Mouse (Mus musculus) heart, embryonic 14.5 days (tissue): ENCODE data around the gene Wbp1l. TPM values are rescaled to one million over a fixed set of nuclear protein-coding genes. Genes with fewer than 3 reads are reported as not detected.

Experiments
- ATAC-seq: fragments of 200-750 bp; cut with Nextera tagmentation; 2 replicates; pipeline ENCODE4 v1.8.0; 2017; ENCODE audit warnings: low read depth, moderate TSS enrichment; ENCODE audit not compliant: insufficient number of reproducible peaks, insufficient read depth, low FRiP score
- H3K27ac ChIP-seq, 2 experiments: fragments of 200-500 bp in 1 of 2; fragments of 300-500 bp in 1 of 2; sonication (generic) in 1 of 2; replicated peaks in 1 of 2; 2 replicates each; pipeline ENCODE4 v1.5.1; 2012 to 2014; ENCODE audit warnings: low read depth in 2 of 2, low read length in 2 of 2, control low read depth in 1 of 2, mild to moderate bottlenecking in 1 of 2, mixed read lengths in 1 of 2; ENCODE audit not compliant: control insufficient read depth in 1 of 2, insufficient read depth in 1 of 2
- H3K27me3 ChIP-seq: fragments of 300-500 bp; sonication (generic); 2 replicates; pipeline ENCODE4 v1.6.1; 2014; ENCODE audit warnings: mild to moderate bottlenecking, low read length, control low read depth; ENCODE audit not compliant: control insufficient read depth, insufficient read depth
- H3K36me3 ChIP-seq: fragments of 300-500 bp; sonication (generic); 2 replicates; pipeline ENCODE4 v1.6.1; 2014; ENCODE audit warnings: mild to moderate bottlenecking, control low read depth, low read length, mixed read lengths; ENCODE audit not compliant: control insufficient read depth, insufficient read depth
- H3K4me1 ChIP-seq, 2 experiments: fragments of 200-500 bp in 1 of 2; fragments of 300-500 bp in 1 of 2; sonication (generic) in 1 of 2; 2 replicates each; pipeline ENCODE4 v1.6.1; 2012 to 2014; ENCODE audit warnings: low read length in 2 of 2, control low read depth in 1 of 2, mixed read lengths in 1 of 2; ENCODE audit not compliant: control insufficient read depth in 2 of 2, insufficient read depth in 2 of 2
- H3K4me2 ChIP-seq: fragments of 300-500 bp; sonication (generic); 2 replicates; pipeline ENCODE4 v1.6.1; 2014; ENCODE audit warnings: mild to moderate bottlenecking, low read length
- H3K4me3 ChIP-seq, 2 experiments: fragments of 200-500 bp in 1 of 2; fragments of 300-500 bp in 1 of 2; sonication (generic) in 1 of 2; 2 replicates each; pipeline ENCODE4 v1.5.1; 2012 to 2014; ENCODE audit warnings: low read length in 2 of 2, mild to moderate bottlenecking in 2 of 2, control low read depth in 1 of 2, low read depth in 1 of 2, moderate library complexity in 1 of 2; ENCODE audit not compliant: control insufficient read depth in 1 of 2, insufficient read depth in 1 of 2
- H3K9ac ChIP-seq: fragments of 300-500 bp; sonication (generic); 2 replicates; pipeline ENCODE4 v1.6.1; 2014; ENCODE audit warnings: mild to moderate bottlenecking, low read length
- H3K9me3 ChIP-seq: fragments of 300-500 bp; sonication (generic); 2 replicates; pipeline ENCODE4 v1.6.1; 2016; ENCODE audit warnings: low read length, control low read depth; ENCODE audit not compliant: control insufficient read depth
- WGBS: fragments of 180-500 bp; shearing (Covaris S2); extraction: QIAGEN DNeasy Blood & Tissue Kit; methylation state at CpG from one replicate; pipeline ENCODE4 v1.1.7; 2014; 5-methylcytosine and 5-hydroxymethylcytosine counted together
- polyA plus RNA-seq: library from polyadenylated mRNA; unstranded; fragments of >200 nt; fragmentation: Nextera tagmentation; extraction: Ambion mirVana; gene quantifications from 2 replicates; pipeline ENCODE4 v1.2.1, GENCODE M21; 2014

Gene Wbp1l
- 48.8 and 49.3 TPM in 2 replicates for polyA plus RNA-seq

DNA sequence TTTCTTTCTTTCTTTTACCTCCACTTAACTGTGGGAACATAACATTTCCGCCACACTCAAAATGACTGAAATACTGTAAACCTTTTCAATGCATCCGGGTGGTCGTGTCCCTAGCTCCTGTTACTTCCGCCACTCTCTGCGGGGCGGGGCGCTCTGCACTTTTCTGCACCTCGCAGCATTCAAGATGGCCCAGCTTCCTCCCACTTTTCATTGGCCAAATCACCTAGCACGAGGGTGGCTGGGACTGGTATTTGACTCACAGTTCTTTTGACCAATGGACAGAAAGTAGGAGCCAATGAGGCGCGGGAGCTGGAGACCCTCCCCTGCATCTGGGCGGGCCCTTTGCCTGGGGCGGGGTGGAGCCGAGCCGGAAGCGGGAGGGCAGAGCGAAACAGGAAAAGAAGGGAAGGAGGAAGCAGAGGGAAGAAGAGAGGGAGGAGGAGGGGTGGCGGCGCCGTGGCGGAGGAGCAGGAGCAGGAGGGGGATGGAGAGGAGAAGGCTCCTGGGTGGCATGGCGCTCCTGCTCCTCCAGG, at the start of gene Wbp1l:
Gene Wbp1l (plus strand): TSS at position 365 of the 533 bp plus-strand sequence.
- WGBS, result under 1% methylated on average over 22 of the region's 22 CpGs
- H3K36me3 ChIP-seq, result peaks cover 18% of the 10 kb centered on the region
- ATAC-seq, result peak; percentile 100
- peak within 1 kb of the TSS; percentile 93 for H3K4me2 ChIP-seq
- H3K4me1 ChIP-seq, result peaks cover 3 to 20% of the 10 kb centered on the region in 2 experiments; a peak in 3 of 4 replicates
- H3K27ac ChIP-seq, result peak within 1 kb of the TSS; percentile 54 to 61
- H3K9ac ChIP-seq, result peak within 1 kb of the TSS; percentile 91
- no peaks in the 10 kb centered on the region for H3K27me3 ChIP-seq
- peak within 1 kb of the TSS; percentile 98 to 99 for H3K4me3 ChIP-seq
- H3K9me3 ChIP-seq, result no peaks in the 10 kb centered on the region

DNA sequence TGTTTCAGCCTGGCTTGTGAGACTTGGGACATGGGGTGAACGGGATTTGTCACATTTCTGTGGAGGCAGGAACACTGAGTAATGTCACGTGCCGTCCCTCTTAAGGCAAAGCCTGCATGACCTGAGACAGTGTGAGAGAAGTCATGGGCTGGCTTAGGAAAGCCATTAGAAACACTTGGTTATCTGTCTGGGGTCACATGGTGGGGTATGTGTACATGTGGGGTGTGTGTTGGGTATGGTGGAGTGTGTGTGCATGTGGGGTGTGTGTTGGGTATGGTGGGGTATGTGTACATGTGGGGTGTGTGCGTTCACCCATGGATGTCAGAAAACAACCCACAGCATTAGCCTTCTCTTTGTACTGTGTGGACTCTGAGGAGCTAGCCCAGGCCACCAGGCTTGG, 48.5 kb upstream of the Wbp1l start:
- H3K4me2 ChIP-seq, result no peak overlapping the region
- no peak overlapping the region for H3K4me3 ChIP-seq
- peaks cover 41% of the 10 kb centered on the region for H3K36me3 ChIP-seq
- 84% methylated on average over 4 of the region's 4 CpGs for WGBS
- no peaks in the 10 kb centered on the region for H3K9me3 ChIP-seq
- no peak overlapping the region for H3K9ac ChIP-seq
- H3K27ac ChIP-seq, result no peak overlapping the region
- ATAC-seq, result no peak
- no peaks in the 10 kb centered on the region for H3K27me3 ChIP-seq
- H3K4me1 ChIP-seq, result peaks cover 5 to 6% of the 10 kb centered on the region in 2 experiments; a peak in 2 of 4 replicates

DNA sequence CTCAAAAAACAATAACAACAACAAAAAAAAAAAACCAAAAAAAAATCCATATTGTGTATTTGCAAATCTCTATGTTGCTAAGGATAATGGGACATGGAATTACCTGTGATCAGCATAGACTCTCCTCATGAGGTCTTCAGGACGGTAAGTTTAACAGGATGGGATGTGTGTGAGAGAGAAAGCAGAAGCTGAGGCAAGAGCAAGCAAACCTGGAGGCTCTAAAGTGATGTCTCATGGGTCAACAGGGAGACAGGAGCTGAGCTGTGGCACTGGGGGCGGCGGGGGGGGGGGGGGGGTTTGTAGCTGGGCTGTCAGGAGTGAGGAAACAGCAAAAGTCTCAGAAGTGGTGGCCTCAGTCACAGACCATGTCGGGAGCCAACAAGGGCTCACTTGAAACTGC, 46.4 kb upstream of the Wbp1l start:
- H3K4me2 ChIP-seq, result no peak overlapping the region
- no peaks in the 10 kb centered on the region for H3K27me3 ChIP-seq
- H3K4me1 ChIP-seq, result peaks cover 5 to 6% of the 10 kb centered on the region in 2 experiments; a peak in 2 of 4 replicates
- H3K36me3 ChIP-seq, result peaks cover 61% of the 10 kb centered on the region
- WGBS, result 75% methylated on average over 3 of the region's 4 CpGs
- ATAC-seq, result no peak
- H3K9me3 ChIP-seq, result no peaks in the 10 kb centered on the region
- H3K9ac ChIP-seq, result no peak overlapping the region
- no peak overlapping the region for H3K4me3 ChIP-seq
- no peak overlapping the region for H3K27ac ChIP-seq

DNA sequence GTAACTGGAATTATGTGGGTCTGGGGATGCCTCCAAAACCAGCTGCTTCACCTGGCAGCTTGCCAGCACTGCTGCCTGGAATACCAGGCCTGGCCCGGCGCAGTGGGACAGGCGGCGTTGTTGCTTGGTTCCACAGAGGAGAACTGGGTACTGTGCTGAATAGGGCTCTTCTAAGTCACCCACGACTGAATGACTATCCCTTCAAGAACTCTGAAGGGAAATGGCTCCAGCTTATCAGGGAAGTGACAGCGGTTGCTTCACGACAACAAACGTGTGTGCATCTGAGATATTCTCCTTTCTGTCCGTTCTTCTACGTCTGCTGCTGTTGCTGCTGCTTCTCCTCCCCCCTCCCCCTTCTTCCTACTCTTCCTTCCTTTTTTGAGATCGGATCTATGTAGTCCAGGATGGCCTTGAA, 45.3 kb upstream of the Wbp1l start:
- H3K9ac ChIP-seq, result no peak overlapping the region
- peaks cover 5 to 6% of the 10 kb centered on the region in 2 experiments; a peak in 2 of 4 replicates for H3K4me1 ChIP-seq
- 26% methylated on average over 11 of the region's 11 CpGs for WGBS
- no peak overlapping the region for H3K27ac ChIP-seq
- ATAC-seq, result no peak
- peaks cover 63% of the 10 kb centered on the region for H3K36me3 ChIP-seq
- no peaks in the 10 kb centered on the region for H3K27me3 ChIP-seq
- no peak overlapping the region for H3K4me2 ChIP-seq
- no peak overlapping the region for H3K4me3 ChIP-seq
- H3K9me3 ChIP-seq, result no peaks in the 10 kb centered on the region

DNA sequence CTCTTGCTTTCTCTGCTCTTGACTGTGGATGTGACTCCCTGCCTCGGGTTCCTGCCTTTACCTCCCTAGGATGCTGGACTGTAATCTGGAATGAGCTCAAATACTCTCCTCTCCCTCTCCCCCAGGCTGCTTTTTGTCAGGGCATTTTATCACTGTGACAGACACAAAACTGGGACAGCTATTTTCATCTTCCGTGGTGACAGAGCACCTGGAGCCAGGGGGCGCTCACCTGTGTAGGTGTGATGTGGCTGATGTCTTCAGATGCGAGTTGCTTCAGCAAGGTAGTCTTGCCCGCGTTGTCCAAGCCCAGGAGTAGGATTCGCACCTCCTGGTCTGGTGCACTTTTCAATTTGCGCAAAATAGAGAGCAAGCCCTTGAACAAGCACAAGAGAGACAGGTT, 40.9 kb upstream of the Wbp1l start:
- Histone ChIP-seq H3K27ac (no peak overlapping the region), H3K4me2 (no peak overlapping the region), H3K4me1 (peaks cover 10 to 15% of the 10 kb centered on the region in 2 experiments), H3K27me3 (no peaks in the 10 kb centered on the region), H3K36me3 (peaks cover 38% of the 10 kb centered on the region), H3K9ac (no peak overlapping the region), H3K9me3 (no peaks in the 10 kb centered on the region), H3K4me3 (no peak overlapping the region)
- no peak for ATAC-seq
- 76% methylated on average over 8 of the region's 8 CpGs for WGBS

DNA sequence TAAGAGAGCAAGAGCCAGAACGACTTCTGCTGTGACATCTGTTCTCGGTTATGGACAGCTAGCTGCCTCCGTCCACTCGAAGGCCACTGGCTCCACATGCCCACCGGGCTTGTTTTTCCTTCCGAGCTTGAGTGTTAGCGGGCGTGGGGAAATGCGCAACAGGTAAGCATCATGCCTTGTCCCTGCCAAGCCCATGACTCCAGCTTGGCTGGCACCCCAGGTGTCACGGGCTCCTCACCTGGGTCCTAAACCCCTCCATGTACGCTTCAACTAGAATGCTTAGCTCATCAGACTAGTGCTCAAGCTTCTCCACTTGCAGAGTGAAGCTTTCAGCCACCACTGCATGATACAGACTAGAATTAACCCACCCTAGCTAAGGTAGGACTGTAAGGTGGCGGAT, 40.3 kb upstream of the Wbp1l start:
- ATAC-seq, result no peak
- WGBS, result 77% methylated on average over 12 of the region's 12 CpGs

DNA sequence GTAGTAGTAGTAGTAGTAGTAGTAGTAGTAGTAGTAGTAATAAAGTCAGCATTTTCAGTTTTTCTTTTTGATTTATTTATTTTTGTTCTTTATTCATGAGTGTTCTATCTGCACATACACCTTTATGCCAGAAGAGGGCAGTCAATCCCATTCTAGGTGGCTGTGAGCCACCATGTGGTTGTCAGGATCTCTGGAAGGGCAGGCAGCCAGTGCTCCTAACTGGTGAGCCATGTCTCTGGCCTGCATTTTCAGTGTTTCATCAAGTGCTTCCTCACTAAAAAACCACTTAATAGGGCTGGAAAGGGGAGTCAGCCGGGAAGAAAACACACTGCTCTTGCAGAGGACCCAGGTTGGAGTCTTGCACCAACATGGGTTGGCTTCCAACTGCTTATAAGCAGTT, 36.8 kb upstream of the Wbp1l start:
- Histone ChIP-seq H3K4me1 (peaks cover 10 to 19% of the 10 kb centered on the region in 2 experiments), H3K27me3 (no peaks in the 10 kb centered on the region), H3K9ac (no peak overlapping the region), H3K9me3 (no peaks in the 10 kb centered on the region), H3K4me2 (no peak overlapping the region), H3K27ac (peak overlapping the region; percentile 39 to 60), H3K4me3 (no peak overlapping the region), H3K36me3 (peaks cover 9% of the 10 kb centered on the region; the same call in 1 of the 2 replicates)
- WGBS, result 34% methylated on average over 1 of the region's 1 CpGs
- ATAC-seq, result no peak

More for the DNA sequence above, 40.3 kb upstream of the Wbp1l start:
- Histone ChIP-seq H3K9me3 (no peaks in the 10 kb centered on the region), H3K4me1 (peaks cover 10 to 18% of the 10 kb centered on the region in 2 experiments), H3K36me3 (peaks cover 38% of the 10 kb centered on the region), H3K4me2 (no peak overlapping the region), H3K9ac (no peak overlapping the region), H3K27me3 (no peaks in the 10 kb centered on the region), H3K4me3 (no peak overlapping the region), H3K27ac (no peak overlapping the region)
